Mouse (Mus musculus): ENCODE data around the gene Ggnbp2. TPM values are rescaled to one million over a fixed set of nuclear protein-coding genes. Genes with fewer than 3 reads are reported as not detected.

Ggnbp2 gene
- polyA plus RNA-seq, 1 experiment from 2014 or later: 76.8 TPM

Small RNA genes lying within 50 kb of the gene (microRNA-seq; reads per million reads assigned to microRNA genes)
- not detected for gene Gm23564

Other genes starting within 250 kb of the Ggnbp2 start
- gene Mrm1, start 51.3 kb downstream of the Ggnbp2 start, polyA plus RNA-seq (2016; fragmentation: Nextera tagmentation; extraction: Ambion mirVana): 18.6 and 20.6 TPM in 2 replicates
- 213 and 219 TPM in 2 replicates for gene Dhrs11, start 41.8 kb downstream of the Ggnbp2 start, polyA plus RNA-seq (2016; fragmentation: Nextera tagmentation; extraction: Ambion mirVana)
- 7.6 TPM in 2 replicates for gene Myo19, start 9.3 kb upstream of the Ggnbp2 start, polyA plus RNA-seq (2016; fragmentation: Nextera tagmentation; extraction: Ambion mirVana)
- gene Pigw, start 9.5 kb upstream of the Ggnbp2 start, polyA plus RNA-seq (2016; fragmentation: Nextera tagmentation; extraction: Ambion mirVana): 2.6 and 3.2 TPM in 2 replicates
- 60.0 and 62.4 TPM in 2 replicates for gene Znhit3, start 45.5 kb upstream of the Ggnbp2 start, polyA plus RNA-seq (2016; fragmentation: Nextera tagmentation; extraction: Ambion mirVana)
- gene Car4, start 87.0 kb upstream of the Ggnbp2 start, polyA plus RNA-seq (2016; fragmentation: Nextera tagmentation; extraction: Ambion mirVana): 2.7 and 3.1 TPM in 2 replicates